Mouse (Mus musculus): ENCODE results near the gene Rad54l2.

Gene Rad54l2

DNA sequence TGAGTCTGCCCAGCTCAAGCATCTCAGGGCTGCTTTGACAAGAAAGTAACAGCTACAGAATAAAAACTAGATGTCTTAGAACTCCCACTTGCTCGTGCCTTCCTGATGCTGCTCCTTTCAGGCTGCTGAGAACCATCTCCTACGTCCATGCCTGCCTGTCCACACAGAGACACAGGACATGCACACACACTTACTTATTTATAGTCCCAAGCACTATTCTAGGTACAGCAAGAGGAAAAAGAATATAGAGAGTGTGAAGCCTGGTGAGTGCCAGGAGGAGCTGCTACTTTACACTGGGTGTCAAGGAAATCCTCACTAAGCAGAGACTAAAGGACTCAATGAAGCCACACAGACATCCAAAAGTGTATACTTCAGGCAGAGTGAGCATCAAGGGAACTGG lies 34.7 kb downstream of the Rad54l2 start:
- DNase-seq (ENCODE audit: extremely low spot score, low read depth, low spot score), result no peak

DNA sequence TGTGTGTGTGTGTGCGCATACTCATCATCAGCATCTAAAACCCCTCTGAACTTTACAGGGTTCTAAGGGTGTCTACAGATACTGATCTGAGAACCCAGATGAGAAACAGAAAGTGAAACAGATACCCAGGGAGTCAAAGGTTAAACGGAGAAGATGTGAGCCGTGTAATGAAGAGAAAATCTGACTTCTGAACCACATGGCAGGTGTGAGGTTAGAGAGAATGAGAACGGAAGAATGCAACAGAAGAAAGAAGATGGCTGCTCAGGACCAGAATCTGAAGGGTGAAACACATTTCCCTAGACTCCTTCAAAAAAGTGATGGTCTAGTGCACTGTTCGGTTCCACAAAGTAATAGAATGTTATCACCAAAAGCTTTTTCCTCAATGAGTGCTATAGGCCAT lies 36.9 kb downstream of the Rad54l2 start:
- no peak for DNase-seq (ENCODE audit: extremely low spot score, low read depth, low spot score)

DNA sequence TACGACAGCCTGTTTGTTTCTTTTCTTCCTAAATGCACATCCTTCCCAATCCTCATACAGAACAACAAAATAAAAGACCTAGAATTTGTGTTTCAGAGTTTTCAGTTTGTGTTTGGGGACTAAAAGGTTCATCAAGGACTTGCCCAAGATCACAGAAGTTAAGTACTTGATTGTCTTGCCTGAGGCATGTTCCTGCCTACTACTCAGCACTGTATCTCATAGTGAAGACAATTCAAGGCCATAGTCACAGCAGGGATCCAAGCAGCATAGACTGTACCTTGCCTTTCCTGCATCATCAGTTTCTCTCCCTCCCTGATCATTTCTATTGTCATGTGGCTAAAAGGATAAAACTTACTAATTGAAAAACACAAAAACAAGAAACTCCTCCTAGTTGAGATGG lies 49.0 kb downstream of the Rad54l2 start:
- DNase-seq (ENCODE audit: extremely low spot score, low read depth, low spot score), result no peak

DNA sequence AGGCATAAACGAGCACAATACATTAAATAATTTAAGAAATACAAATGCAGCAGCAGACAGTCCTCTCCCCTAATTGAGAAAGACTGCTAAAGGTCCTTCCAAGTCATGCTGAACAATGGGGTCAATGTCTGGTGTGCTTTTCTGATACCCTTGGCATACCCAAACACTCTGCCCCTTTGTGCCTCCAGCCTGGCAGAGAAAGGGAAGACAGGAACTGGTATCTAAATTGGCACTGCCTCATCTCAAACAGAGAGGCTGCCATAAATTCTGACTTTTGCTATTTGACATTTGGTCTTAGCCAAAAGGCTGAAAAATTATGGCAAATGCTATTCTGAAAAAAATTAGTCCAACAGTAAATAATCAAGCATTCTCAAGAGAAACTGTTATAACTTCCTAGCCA lies 49.9 kb downstream of the Rad54l2 start:
- no peak for DNase-seq (ENCODE audit: extremely low spot score, low read depth, low spot score)

DNA sequence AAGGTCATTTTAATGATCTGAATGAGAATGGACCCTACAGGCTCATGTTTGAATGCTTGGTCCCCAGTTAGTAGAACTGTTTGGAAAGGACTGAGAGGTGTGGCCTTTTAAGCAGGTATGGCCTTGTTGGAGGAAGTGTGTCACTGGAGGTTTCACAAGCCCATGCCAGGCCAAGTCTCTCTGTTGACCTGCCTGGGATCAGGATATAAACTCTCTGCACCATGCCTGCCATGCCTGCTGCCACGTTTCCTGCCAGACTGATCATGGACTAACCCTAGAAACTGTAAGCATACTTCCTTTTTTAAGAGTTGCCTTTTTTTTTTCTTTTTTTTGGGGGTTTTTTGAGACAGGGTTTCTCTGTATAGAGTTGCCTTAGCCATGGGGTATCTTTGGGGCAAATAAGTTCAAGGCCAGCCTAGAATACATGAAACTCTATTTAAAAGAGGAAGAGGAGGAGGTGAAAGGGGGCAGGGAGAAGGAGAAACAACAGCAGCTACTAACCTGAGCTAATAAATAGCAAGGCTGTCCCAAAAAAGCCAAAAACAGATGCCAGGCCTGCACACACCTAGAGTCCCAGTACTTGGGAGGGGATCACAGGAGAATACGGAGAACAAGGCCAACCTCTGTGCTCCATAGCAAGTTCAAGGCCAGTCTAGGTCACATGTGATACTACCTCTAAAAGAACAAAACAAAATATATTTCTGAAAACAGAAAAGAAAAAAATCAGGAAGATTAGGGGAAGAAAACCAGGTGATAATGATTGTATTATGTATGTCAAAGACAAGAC lies 50.6 kb downstream of the Rad54l2 start:
- no peak for DNase-seq (ENCODE audit: extremely low spot score, low read depth, low spot score)

DNA sequence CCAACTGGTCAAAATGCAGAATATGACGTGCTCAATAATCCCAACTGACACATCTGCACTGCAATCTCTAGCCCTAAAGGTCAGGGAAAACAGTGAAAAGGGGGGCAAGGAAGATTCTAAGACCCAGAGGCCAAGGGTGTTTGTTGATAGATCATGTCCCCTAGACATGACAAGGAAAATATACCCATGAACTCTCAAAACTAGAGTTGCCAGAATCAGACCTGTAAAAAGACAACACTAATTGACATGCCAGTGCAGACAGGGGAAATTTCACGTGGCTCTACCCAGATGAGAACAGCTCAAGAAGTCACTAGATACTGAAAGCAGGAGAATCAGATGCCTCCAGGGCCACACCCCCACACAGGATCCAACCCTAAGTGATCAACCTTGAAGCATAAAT lies 55.3 kb downstream of the Rad54l2 start:
- DNase-seq (ENCODE audit: extremely low spot score, low read depth, low spot score), result no peak

DNA sequence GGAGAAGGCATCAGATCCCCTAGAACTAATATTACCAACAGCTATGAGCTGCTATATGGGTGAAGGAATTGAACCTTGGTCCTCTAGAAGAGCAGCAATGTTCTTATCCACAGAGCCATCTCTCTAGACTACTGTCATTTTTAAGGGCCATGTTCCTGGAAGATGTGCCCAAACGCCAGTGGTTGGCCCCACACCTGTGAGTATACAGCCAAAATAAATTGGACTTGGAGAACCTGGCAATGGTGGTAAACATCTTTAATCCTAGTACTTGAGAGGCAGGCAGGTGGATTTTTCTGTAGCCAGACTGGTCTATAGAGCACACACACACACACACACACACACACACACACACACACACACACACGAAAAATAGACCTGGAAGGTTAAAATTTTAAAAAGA lies 59.6 kb downstream of the Rad54l2 start:
- DNase-seq (ENCODE audit: extremely low spot score, low read depth, low spot score), result no peak

DNA sequence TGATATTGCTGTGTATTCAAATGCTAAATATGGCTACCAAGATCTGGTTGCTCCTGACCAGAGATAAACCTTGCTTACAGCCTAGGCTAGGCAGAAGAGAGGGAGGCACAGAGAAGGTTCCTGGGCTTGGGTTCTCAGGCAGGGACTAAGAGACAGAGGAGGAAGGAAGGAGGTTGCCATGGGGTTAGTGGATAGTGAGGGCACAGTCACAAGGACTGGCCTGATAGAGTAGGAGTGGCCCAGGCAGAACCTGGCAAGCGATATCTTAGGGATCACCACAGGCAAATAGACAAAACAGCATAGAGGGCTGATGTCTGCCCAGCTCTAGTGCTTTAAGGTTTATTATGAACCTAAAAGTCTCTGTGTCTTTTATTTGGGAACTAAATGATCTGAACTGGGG lies 62.1 kb downstream of the Rad54l2 start:
- DNase-seq (ENCODE audit: extremely low spot score, low read depth, low spot score), result no peak

DNA sequence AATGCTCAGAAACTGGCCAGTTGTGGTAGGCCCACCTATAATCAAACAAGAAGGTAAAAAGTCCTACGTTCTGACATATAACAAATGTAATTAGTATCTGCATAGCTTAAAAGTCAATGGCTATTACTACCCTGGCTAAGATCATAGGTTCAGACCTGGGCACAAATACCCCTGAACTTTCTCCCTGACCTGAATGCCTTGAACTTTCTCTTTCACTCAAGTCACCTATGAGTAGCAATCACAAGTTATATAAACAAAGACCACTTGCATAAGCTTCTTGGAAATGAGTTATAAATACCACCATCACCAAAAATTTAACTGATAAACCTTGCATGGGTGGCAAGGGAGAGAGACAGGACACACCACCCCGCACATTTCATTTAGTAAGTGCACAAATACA lies 63.6 kb downstream of the Rad54l2 start:
- DNase-seq (ENCODE audit: extremely low spot score, low read depth, low spot score), result no peak

DNA sequence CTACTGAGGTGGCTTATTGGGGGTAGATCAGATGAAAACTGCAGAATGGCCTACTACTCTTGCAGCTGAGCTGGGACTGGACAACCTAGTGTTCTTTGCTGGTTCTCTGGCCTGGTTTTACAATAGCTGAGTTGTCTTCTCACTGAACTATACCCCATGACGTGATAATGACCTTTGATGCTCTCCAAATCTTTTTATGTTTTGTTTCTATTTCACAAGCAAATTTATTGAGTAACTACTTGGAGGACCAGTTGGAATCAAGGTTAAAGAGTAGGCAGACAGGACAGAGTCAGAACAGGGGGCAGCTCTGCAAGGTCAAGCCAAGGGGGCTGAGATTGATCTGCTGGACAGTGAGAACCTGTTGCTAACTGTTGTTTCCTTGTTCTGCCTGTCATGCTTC lies 64.1 kb downstream of the Rad54l2 start:
- no peak for DNase-seq (ENCODE audit: extremely low spot score, low read depth, low spot score)

DNA sequence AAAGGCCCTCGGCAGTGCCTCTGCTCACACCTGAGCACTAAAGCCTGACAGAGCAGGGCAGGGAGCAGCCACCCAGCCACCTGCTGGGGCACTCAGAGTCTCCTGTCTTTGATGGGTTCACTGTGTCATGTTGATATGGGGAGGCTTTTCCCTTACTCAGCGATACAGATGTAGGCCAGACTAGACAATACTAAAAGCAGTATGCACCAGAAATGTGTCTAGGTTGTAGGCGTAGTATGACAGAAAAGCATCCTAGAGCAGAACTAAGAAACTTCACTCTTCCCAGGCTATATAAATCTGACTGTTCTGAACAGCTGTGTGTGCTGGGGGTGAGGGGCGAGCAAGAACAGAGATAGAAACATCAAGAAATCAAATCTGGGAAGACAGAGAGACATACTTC lies 72.3 kb downstream of the Rad54l2 start:
- DNase-seq (ENCODE audit: extremely low spot score, low read depth, low spot score), result no peak

DNA sequence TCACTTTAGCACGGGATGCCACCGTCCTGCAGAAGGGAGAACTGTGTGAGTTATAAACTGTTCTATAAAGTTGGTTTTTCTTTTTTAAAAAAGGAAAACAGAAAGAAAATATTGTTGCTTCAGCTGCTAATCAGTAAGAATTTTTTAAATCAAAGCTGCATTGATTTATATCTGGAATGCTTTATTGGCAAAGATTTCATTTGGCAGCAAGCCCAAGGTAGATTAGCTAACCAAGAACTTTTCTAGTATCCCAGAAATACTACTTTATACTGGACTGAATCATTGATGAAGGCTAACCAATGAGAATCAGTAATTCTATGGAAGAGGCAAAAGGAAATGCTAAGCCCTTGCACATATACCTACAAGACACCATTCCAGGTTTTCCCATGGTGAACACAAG lies 72.8 kb downstream of the Rad54l2 start:
- DNase-seq (ENCODE audit: extremely low spot score, low read depth, low spot score), result no peak

DNA sequence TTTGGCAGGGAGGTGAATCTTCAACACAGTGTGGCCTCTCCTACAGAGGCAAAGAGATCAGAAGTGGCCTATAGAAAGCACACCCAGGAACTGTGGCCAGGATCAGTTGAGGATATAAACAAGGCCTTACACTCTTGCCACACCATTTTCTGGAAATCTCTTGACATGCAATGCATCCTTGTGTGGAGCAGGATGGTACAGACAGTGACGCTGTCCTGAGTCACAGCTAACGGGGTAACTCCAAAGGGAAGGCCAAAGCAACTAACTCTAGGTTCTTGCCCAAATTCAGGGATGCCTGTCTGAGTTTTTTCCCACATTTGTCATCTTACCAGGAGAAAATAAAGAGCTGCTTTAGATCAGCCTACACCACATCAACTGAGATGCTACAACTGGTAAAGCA lies 76.5 kb downstream of the Rad54l2 start:
- DNase-seq (ENCODE audit: extremely low spot score, low read depth, low spot score), result no peak

DNA sequence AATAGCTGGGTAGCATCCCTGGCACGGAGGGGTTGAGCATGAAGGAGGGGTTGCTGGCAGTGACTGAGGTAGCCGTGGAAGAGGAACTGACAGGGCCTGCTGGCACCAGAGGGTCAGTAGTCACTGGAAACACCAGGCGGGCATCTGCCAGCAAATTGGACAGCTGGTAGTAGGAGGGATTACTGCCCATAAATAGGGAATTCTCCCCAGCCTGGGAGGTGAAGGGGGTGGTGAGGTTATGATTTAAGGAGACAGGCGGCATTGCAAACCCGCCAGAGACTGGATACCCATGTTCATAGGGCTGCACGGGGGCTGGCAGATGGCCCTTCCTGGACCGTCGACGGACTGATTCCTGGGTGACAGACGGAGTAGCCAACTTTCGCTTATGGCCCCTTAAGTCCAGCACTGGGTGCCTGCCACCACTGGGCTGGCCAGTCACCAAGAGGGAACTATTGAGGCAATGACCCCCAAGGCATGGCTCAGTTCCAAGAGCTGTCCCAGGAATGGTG lies 96.0 kb downstream of the Rad54l2 start:
- no peak for DNase-seq (ENCODE audit: extremely low spot score, low read depth, low spot score)

DNA sequence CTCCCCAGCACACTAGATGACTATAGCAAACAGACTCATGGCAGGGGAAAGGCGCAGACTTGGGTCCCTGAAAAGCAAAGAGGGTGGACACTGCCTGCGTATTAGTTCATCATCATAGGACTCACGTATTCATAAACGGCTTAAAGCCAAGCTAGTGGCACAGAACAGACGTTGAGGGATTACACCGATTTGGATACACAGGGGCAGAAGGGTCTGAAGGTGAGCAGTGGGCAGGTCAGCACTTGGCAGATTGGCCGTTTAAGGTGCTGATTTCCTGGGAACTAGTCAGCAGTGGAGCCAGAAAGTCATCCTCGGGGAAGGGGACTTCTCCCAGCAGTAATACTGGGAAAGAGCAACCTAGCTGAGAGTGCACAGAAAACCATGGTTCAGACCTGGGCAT lies 100.2 kb downstream of the Rad54l2 start:
- no peak for DNase-seq (ENCODE audit: extremely low spot score, low read depth, low spot score)

DNA sequence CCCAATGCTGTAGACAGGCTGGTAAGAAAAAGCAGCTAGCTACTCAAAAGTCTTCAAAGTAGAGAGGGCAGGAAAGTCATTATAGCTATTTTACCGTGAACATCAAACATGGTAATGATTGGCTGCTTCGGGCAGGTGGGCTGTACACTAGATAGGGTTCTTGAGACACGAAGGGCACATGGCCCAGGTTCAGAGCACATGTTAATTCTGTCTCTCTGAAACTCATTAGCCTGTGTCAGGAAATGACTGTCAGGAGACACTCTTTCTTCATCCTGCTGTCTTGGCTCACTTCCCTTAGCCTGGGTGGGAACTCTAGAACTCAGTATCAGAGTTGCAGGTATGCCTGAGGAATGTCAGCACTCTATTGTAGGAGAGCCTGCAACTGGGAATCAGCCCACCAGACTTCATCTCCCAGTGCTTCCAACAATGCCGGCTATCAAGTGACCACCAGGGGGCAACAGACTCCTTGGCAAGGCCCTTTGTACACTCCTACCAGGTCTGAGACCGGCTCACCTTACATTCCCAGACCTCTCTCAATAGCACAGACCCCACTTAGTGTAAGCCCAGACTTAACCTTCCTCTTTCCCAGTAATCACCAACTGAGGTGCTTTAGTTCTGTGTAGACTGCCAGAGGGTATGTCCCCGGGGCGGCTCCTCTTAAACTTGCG lies 101.9 kb downstream of the Rad54l2 start:
- DNase-seq (ENCODE audit: extremely low spot score, low read depth, low spot score), result peak; percentile 89

DNA sequence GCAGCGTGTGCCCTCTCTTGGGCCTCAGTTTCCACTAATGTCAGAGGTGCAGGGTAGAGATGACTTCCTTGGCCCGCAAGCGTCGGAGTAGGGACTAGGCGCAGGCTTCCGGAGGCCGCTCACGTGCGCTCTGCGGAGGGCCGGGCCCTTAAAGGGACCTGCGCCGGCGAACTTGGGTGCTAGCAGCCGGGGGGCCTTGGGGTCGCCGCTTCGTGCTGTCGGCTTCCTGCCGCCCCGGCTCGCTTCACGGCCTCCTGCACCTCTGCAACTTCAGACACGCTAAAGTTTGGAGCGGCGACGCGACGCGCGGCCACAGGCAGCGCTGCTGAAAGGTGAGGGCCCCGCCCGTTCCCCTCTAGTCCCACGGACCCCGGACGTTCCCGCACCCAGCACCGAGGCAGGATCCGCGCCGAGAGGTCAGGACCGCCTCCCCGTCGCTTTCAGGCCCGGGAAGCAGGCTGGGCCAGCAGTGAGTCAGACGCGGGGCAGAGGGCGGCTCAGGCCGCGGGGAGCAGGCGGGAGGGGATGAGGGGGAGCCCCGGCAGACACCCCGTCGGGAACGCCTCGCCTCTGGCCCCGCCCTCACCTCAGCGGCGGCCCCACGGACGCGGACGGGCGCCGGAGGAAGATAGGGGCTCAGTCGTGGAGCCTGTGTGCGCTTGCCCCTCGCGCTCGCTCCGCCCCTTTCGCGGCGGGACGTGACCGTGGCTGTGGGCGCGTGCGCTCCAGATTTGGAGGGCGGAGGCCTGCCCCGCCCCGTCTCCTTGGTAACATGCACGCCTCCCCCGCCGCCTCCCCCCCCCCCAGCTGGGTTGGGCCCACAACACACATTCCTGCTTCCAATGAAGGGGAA lies 103.5 kb downstream of the Rad54l2 start, which contains the start of gene Tex264:
Gene Tex264 (minus strand): TSS at position 679 of the 853 bp plus-strand sequence.
- no peak for DNase-seq (ENCODE audit: extremely low spot score, low read depth, low spot score)

DNA sequence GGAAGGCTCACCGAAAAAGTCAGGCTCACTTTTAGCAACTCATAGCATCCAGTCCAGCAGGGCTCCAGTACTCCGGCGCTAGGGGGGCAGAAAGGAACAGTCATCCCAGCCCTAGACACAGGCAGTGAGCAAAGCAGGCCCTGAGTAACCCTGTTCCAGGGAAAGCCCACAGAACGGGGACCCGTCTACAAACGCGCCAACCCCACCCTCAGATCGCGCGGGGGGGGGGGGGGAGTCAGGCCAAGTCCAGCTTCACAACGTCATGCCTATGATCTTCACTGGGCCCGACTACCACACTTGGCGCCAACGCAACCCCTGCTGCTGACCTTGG lies 104.1 kb downstream of the Rad54l2 start:
- DNase-seq (ENCODE audit: extremely low spot score, low read depth, low spot score), result no peak

DNA sequence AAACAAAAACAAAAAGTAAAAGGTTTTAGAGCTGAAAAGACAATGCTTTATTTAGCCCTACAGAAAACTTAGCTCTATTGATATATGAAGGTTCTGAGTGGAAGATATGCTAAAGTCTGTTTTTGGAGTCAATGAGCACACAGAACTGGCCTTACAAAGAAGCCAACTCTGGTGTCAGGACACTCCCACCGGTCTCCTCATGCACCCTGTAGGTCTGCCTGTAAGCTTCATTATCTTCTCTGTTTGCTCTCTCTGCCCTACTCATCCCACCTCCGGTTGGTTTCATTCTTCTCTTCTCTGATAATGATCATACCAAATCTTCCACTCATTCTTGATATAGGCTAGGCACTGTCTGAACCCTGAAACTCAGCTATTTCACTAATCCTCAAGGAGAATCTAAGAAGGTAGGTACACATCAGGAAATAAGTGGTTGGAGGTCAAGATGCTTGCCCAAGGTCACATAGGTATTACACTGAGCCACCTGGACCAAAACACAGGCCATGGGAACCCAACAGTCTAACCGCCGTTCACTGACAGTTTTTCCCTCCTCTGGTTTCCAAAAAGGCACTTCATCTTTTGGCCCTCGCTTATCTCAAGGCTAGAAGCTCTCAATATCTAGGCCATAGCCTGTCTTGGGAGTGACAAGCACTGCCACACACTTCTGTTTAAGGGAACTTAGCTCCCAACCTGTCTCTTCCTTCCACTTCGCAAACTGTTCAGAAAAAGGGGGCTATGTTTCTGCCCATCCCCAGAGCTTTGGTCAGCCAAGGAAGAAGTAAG lies 104.7 kb downstream of the Rad54l2 start:
- no peak for DNase-seq (ENCODE audit: extremely low spot score, low read depth, low spot score)

DNA sequence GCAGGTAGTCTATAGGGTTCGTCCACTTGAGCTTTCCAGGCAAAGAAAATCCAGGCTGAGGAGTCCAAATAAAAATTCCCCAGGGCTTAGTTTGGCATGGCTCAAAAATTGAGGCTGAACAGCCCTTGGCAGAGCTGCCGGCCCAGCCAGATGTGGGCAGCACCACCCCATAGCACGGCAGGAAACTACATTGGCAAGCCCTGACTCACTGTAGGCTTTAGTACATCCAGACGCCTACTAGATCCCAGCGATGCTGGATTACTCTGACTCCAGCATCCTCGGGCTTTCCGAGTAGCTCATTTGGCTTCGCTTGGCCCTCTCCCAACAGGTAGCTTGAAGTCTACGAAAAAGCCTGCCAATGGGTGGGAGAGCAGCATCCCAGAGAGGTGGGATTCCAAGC lies 108.0 kb downstream of the Rad54l2 start:
- no peak for DNase-seq (ENCODE audit: extremely low spot score, low read depth, low spot score)

DNA sequence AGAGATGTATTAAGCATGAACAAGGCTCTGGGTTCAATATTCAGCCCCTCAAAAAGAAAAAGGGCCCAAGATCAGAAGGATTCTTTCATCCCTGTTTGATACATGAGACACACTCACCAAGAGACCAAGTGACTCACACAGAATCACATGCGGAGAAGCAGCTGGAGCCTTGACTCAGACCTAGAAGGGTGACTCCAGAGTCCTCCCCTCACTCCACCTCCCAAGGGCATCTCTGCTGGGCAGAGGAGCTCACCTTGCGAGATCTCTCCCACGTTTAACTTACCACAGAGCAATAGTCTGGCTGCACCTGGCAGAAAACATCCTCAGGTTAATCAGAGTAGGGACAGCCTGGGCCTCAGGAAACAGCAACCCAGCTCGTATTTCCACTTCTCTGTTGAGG lies 110.8 kb downstream of the Rad54l2 start:
- no peak for DNase-seq (ENCODE audit: extremely low spot score, low read depth, low spot score)
